Mouse (Mus musculus) heart, embryonic 16.5 days (tissue): Measurements from ENCODE around the gene Adcyap1r1. TPM values are rescaled to one million over a fixed set of nuclear protein-coding genes. Genes with fewer than 3 reads are reported as not detected.

ENCODE experiments used
- ATAC-seq: fragments of 200-750 bp; cut with Nextera tagmentation; replicated peaks from 2 replicates; pipeline ENCODE4 v1.8.0; 2017; ENCODE audit warnings: moderate number of reproducible peaks; ENCODE audit not compliant: insufficient read depth, low FRiP score; ENCODE audit errors: extremely low read depth
- H3K27ac ChIP-seq: fragments of 300-500 bp; sonication (generic); 2 replicates; pipeline ENCODE4 v1.5.1; 2014; ENCODE audit warnings: mild to moderate bottlenecking, low read length, control low read depth, moderate library complexity
- H3K27me3 ChIP-seq: fragments of 300-500 bp; sonication (generic); 2 replicates; pipeline ENCODE4 v1.6.1; 2014; ENCODE audit warnings: low read length, mixed read lengths; ENCODE audit not compliant: control insufficient read depth, insufficient read depth
- H3K36me3 ChIP-seq: fragments of 300-500 bp; sonication (generic); 2 replicates; pipeline ENCODE4 v1.6.1; 2014; ENCODE audit not compliant: control insufficient read depth, insufficient read depth
- H3K4me1 ChIP-seq: fragments of 300-500 bp; sonication (generic); 2 replicates; pipeline ENCODE4 v1.6.1; 2014; ENCODE audit warnings: low read length, mixed read lengths; ENCODE audit not compliant: control insufficient read depth, insufficient read depth
- H3K4me2 ChIP-seq: fragments of 300-500 bp; sonication (generic); 2 replicates; pipeline ENCODE4 v1.6.1; 2014; ENCODE audit warnings: low read depth, mild to moderate bottlenecking, control low read depth, low read length
- H3K4me3 ChIP-seq: fragments of 300-500 bp; sonication (generic); 2 replicates; pipeline ENCODE4 v1.5.1; 2014; ENCODE audit warnings: mild to moderate bottlenecking, control low read depth, low read length
- H3K9ac ChIP-seq: fragments of 300-500 bp; sonication (generic); 2 replicates; pipeline ENCODE4 v1.6.1; 2014; ENCODE audit warnings: low read length, control low read depth
- H3K9me3 ChIP-seq: fragments of 300-500 bp; sonication (generic); replicated peaks from 2 replicates; pipeline ENCODE4 v1.6.1; 2016; ENCODE audit warnings: low read length; ENCODE audit not compliant: control insufficient read depth
- WGBS: fragments of 180-500 bp; shearing (Covaris S2); extraction: QIAGEN DNeasy Blood & Tissue Kit; methylation state at CpG from one replicate; pipeline ENCODE4 v1.1.7; 2014; 5-methylcytosine and 5-hydroxymethylcytosine counted together
- polyA plus RNA-seq: library from polyadenylated mRNA; unstranded; fragments of >200 nt; fragmentation: Nextera tagmentation; extraction: Ambion mirVana; gene quantifications from 2 replicates; pipeline ENCODE4 v1.2.1, GENCODE M21; 2015

Adcyap1r1 gene
- polyA plus RNA-seq: 2.5 and 3.0 TPM in 2 replicates

GRCm38 (mm10) chr6:55451771-55452371 lies at the start of gene Adcyap1r1:
Gene Adcyap1r1 (plus strand): TSS chr6:55451978.
- peak within 1 kb of the TSS; percentile 57 for H3K9ac ChIP-seq
- no peaks in the 10 kb centered on the region for H3K36me3 ChIP-seq
- H3K4me1 ChIP-seq: peaks cover 3% of the 10 kb centered on the region
- WGBS: under 1% methylated on average over 58 of the region's 58 CpGs
- peak within 1 kb of the TSS; percentile 55 for H3K4me3 ChIP-seq
- peaks cover 56% of the 10 kb centered on the region for H3K27me3 ChIP-seq
- no peaks in the 10 kb centered on the region for H3K9me3 ChIP-seq
- peak; percentile 33; the same call in 1 of the 2 replicates for ATAC-seq
- H3K27ac ChIP-seq: no peak within 1 kb of the TSS
- peak within 1 kb of the TSS; percentile 86 for H3K4me2 ChIP-seq

GRCm38 (mm10) chr6:55402041-55402776 lies 49.6 kb upstream of the Adcyap1r1 start:
- no peak overlapping the region for H3K27ac ChIP-seq
- H3K4me3 ChIP-seq: no peak overlapping the region
- H3K4me2 ChIP-seq: no peak overlapping the region
- H3K9me3 ChIP-seq: no peaks in the 10 kb centered on the region
- 0 out of 2 replicates have a peak, but pooled peaks cover 5% of the 10 kb centered on the region for H3K27me3 ChIP-seq
- no peak overlapping the region for H3K9ac ChIP-seq
- 52% methylated on average over 9 of the region's 9 CpGs for WGBS
- ATAC-seq: no peak
- H3K4me1 ChIP-seq: 0 out of 2 replicates have a peak, but pooled peaks cover 3% of the 10 kb centered on the region
- H3K36me3 ChIP-seq: no peaks in the 10 kb centered on the region

GRCm38 (mm10) chr6:55403411-55404309 lies 48.1 kb upstream of the Adcyap1r1 start:
- Histone ChIP-seq H3K27me3 (0 out of 2 replicates have a peak, but pooled peaks cover 2% of the 10 kb centered on the region), H3K9me3 (no peaks in the 10 kb centered on the region), H3K4me3 (no peak overlapping the region), H3K27ac (no peak overlapping the region), H3K4me1 (peaks cover 3% of the 10 kb centered on the region; the same call in 1 of the 2 replicates), H3K9ac (no peak overlapping the region), H3K36me3 (no peaks in the 10 kb centered on the region), H3K4me2 (no peak overlapping the region)
- WGBS: 60% methylated on average over 9 of the region's 9 CpGs
- no peak for ATAC-seq

- Histone ChIP-seq H3K36me3 (no peaks in the 10 kb centered on the region), H3K27ac (no peak overlapping the region), H3K4me2 (no peak overlapping the region), H3K4me1 (peaks cover 3% of the 10 kb centered on the region; the same call in 1 of the 2 replicates), H3K4me3 (no peak overlapping the region), H3K9me3 (no peaks in the 10 kb centered on the region), H3K9ac (no peak overlapping the region), H3K27me3 (0 out of 2 replicates have a peak, but pooled peaks cover 2% of the 10 kb centered on the region)
- 69% methylated on average over 5 of the region's 5 CpGs for WGBS
- no peak for ATAC-seq
These were observed 47.3 kb upstream of the Adcyap1r1 start for GRCm38 (mm10) chr6:55404421-55404990.

GRCm38 (mm10) chr6:55407345-55407744 lies 44.4 kb upstream of the Adcyap1r1 start:
- Histone ChIP-seq H3K4me3 (no peak overlapping the region), H3K4me1 (peaks cover 5% of the 10 kb centered on the region), H3K4me2 (no peak overlapping the region), H3K27me3 (no peaks in the 10 kb centered on the region), H3K9ac (no peak overlapping the region), H3K9me3 (no peaks in the 10 kb centered on the region), H3K27ac (no peak overlapping the region), H3K36me3 (no peaks in the 10 kb centered on the region)
- no peak for ATAC-seq
- WGBS: 69% methylated on average over 4 of the region's 4 CpGs

GRCm38 (mm10) chr6:55410119-55410775 lies 41.5 kb upstream of the Adcyap1r1 start:
- WGBS: 36% methylated on average over 7 of the region's 7 CpGs
- H3K9me3 ChIP-seq: no peaks in the 10 kb centered on the region
- no peak overlapping the region for H3K27ac ChIP-seq
- ATAC-seq: no peak
- H3K4me2 ChIP-seq: no peak overlapping the region
- H3K27me3 ChIP-seq: no peaks in the 10 kb centered on the region
- H3K36me3 ChIP-seq: no peaks in the 10 kb centered on the region
- no peak overlapping the region for H3K9ac ChIP-seq
- H3K4me3 ChIP-seq: no peak overlapping the region
- peaks cover 5% of the 10 kb centered on the region for H3K4me1 ChIP-seq

- peak; percentile 61; the same call in 1 of the 2 replicates for ATAC-seq
- H3K4me2 ChIP-seq: no peak overlapping the region
- H3K36me3 ChIP-seq: no peaks in the 10 kb centered on the region
- H3K9ac ChIP-seq: no peak overlapping the region
- H3K27me3 ChIP-seq: no peaks in the 10 kb centered on the region
- H3K27ac ChIP-seq: no peak overlapping the region; the same call in 1 of the 2 replicates
- no peak overlapping the region for H3K4me3 ChIP-seq
- peaks cover 5% of the 10 kb centered on the region for H3K4me1 ChIP-seq
- WGBS: 42% methylated on average over 5 of the region's 5 CpGs
- no peaks in the 10 kb centered on the region for H3K9me3 ChIP-seq
These were observed 40.8 kb upstream of the Adcyap1r1 start for GRCm38 (mm10) chr6:55410977-55411376.

- ATAC-seq: no peak
- H3K4me3 ChIP-seq: no peak overlapping the region
- H3K9me3 ChIP-seq: no peaks in the 10 kb centered on the region
- no peaks in the 10 kb centered on the region for H3K27me3 ChIP-seq
- H3K36me3 ChIP-seq: no peaks in the 10 kb centered on the region
- no peak overlapping the region for H3K4me2 ChIP-seq
- no peak overlapping the region for H3K27ac ChIP-seq
- WGBS: 81% methylated on average over 5 of the region's 5 CpGs
- no peak overlapping the region for H3K9ac ChIP-seq
- peaks cover 3% of the 10 kb centered on the region for H3K4me1 ChIP-seq
These were observed 35.6 kb upstream of the Adcyap1r1 start for GRCm38 (mm10) chr6:55416202-55416601.
